Mouse (Mus musculus) induced T-regulatory cell, adult 2 months (primary cell): ENCODE measurements around the gene Actr1a.

Experiments
- DNase-seq: peaks from one replicate; pipeline ENCODE4 v3.0.0-alpha.2; 2012; ENCODE audit warnings: low read depth

Actr1a gene

GRCm38 (mm10) chr19:46399886-46400285 is 4.3 kb upstream of the Actr1a start:
- DNase-seq: no peak

- DNase-seq: no peak
Measured at GRCm38 (mm10) chr19:46399372-46399771, 3.8 kb upstream of the Actr1a start.

- DNase-seq: no peak
Measured at GRCm38 (mm10) chr19:46398401-46398800, 2.9 kb upstream of the Actr1a start.

GRCm38 (mm10) chr19:46397436-46398001 is 2.0 kb upstream of the Actr1a start:
- peak; percentile 52 for DNase-seq

GRCm38 (mm10) chr19:46396686-46397435 is 1.3 kb upstream of the Actr1a start, which contains the start of gene Sufu:
Gene Sufu (plus strand): TSS chr19:46396896.
- peak; percentile 100 for DNase-seq

- no peak for DNase-seq
Measured at GRCm38 (mm10) chr19:46396109-46396508, 561 bp upstream of the Actr1a start.

- DNase-seq: no peak
Measured at GRCm38 (mm10) chr19:46394712-46395108, 838 bp downstream of the Actr1a start.

- peak; percentile 75 for DNase-seq
Measured at GRCm38 (mm10) chr19:46392018-46392417, 3.5 kb downstream of the Actr1a start.

GRCm38 (mm10) chr19:46389872-46390271 is 5.7 kb downstream of the Actr1a start:
- peak; percentile 39 for DNase-seq

- DNase-seq: no peak
Measured at GRCm38 (mm10) chr19:46382275-46382674, 13.3 kb downstream of the Actr1a start.

- DNase-seq: no peak
Measured at GRCm38 (mm10) chr19:46375891-46376290, 19.7 kb downstream of the Actr1a start.

- DNase-seq: no peak
Measured at GRCm38 (mm10) chr19:46375489-46375888, 20.1 kb downstream of the Actr1a start.

GRCm38 (mm10) chr19:46374477-46375088 is 21.0 kb downstream of the Actr1a start:
- DNase-seq: no peak

GRCm38 (mm10) chr19:46369204-46369603 is 26.3 kb downstream of the Actr1a start:
- DNase-seq: peak; percentile 41

GRCm38 (mm10) chr19:46367798-46368590 is 27.6 kb downstream of the Actr1a start:
- DNase-seq: no peak

- DNase-seq: no peak
Measured at GRCm38 (mm10) chr19:46363294-46364009, 32.1 kb downstream of the Actr1a start.

- DNase-seq: no peak
Measured at GRCm38 (mm10) chr19:46362104-46362503, 33.4 kb downstream of the Actr1a start.

GRCm38 (mm10) chr19:46358381-46358780 is 37.2 kb downstream of the Actr1a start:
- DNase-seq: no peak

GRCm38 (mm10) chr19:46357344-46358280 is 37.9 kb downstream of the Actr1a start:
- DNase-seq: peak; percentile 48

- peak; percentile 92 for DNase-seq
Measured at GRCm38 (mm10) chr19:46356701-46357138, 38.8 kb downstream of the Actr1a start.
